Mouse (Mus musculus): ENCODE data around the gene Suv39h1. TPM values are rescaled to one million over a fixed set of nuclear protein-coding genes. Genes with fewer than 3 reads are reported as not detected.

Gene Suv39h1
- total and polyA plus RNA-seq, 3 experiments: 104 to 129 (median 122) TPM

GRCm38 (mm10) chrX:8117264-8117663, 42.7 kb upstream of the Suv39h1 start:
- H3K79me2 ChIP-seq (ENCODE audit: control insufficient read depth, insufficient read depth, low read length, poor library complexity): no peaks in the 10 kb centered on the region
- no peaks in the 10 kb centered on the region for H3K27me3 ChIP-seq (ENCODE audit: control insufficient read depth in 1 of 2, insufficient read depth in 2 of 2, low read length in 2 of 2)
- peak; percentile 59 for DNase-seq (ENCODE audit: low read depth, low spot score)
- no peak overlapping the region for H3K27ac ChIP-seq (ENCODE audit: control insufficient read depth, low read depth, low read length)
- TF ChIP-seq SMC3 (IDR thresholded peaks at IDR 0.05; ENCODE audit: low read depth, low read length) (no peak), GABPA (IDR thresholded peaks at IDR 0.05; ENCODE audit: low read depth, low read length) (no peak), TCF12 (IDR thresholded peaks at IDR 0.05; ENCODE audit: low read depth, low read length) (peak; percentile 67), TAL1 (IDR thresholded peaks at IDR 0.05; ENCODE audit: low read length) (peak; percentile 52), CHD2 (IDR thresholded peaks at IDR 0.05; ENCODE audit: low read length) (no peak), NELFE (IDR thresholded peaks at IDR 0.05; ENCODE audit: low read depth, low read length) (peak; percentile 28; the same call in 1 of the 2 replicates), GATA1 (IDR thresholded peaks at IDR 0.05; ENCODE audit: low read depth, low read length) (peak; percentile 80), TBP (IDR thresholded peaks at IDR 0.05; ENCODE audit: low read depth, low read length) (no peak), POLR2AphosphoS5 (IDR thresholded peaks at IDR 0.05; ENCODE audit: borderline replicate concordance, low read depth, low read length) (no peak), CTCF (IDR thresholded peaks at IDR 0.05 in 2 of 3, conservative IDR thresholded peaks at IDR 0.05 in 1 of 3; ENCODE audit: control insufficient read depth in 1 of 3, insufficient read depth in 1 of 3, low read depth in 2 of 3, low read length in 3 of 3, poor library complexity in 1 of 3, severe bottlenecking in 1 of 3) (no peak), EP300 (IDR thresholded peaks at IDR 0.05; ENCODE audit: low read depth in 1 of 2, low read length in 2 of 2) (peak; percentile 69 to 80), RCOR1 (IDR thresholded peaks at IDR 0.05; ENCODE audit: low read depth, low read length) (peak; percentile 66; the same call in 1 of the 2 replicates), ETS1 (IDR thresholded peaks at IDR 0.05; ENCODE audit: low read depth, low read length) (peak; percentile 35; the same call in 1 of the 2 replicates)
- no peak overlapping the region for H3K4me3 ChIP-seq (ENCODE audit: control insufficient read depth in 1 of 2, insufficient read depth in 1 of 2, low read depth in 2 of 2, low read length in 2 of 2)
- H3K36me3 ChIP-seq (ENCODE audit: control insufficient read depth in 1 of 2, insufficient read depth in 2 of 2, low read length in 2 of 2): peaks cover 0 to 17% of the 10 kb centered on the region in 2 experiments; a peak in 2 of 4 replicates
- no peaks in the 10 kb centered on the region for H3K9me3 ChIP-seq (replicated peaks; ENCODE audit: insufficient read depth, low read length)
- H3K9ac ChIP-seq (ENCODE audit: control insufficient read depth, low read depth, low read length, poor library complexity, severe bottlenecking): no peak overlapping the region
- H3K4me1 ChIP-seq (ENCODE audit: control insufficient read depth in 1 of 2, insufficient read depth in 2 of 2, low read length in 2 of 2): peaks cover 18% of the 10 kb centered on the region in 2 experiments

- DNase-seq (ENCODE audit: low read depth, low spot score): peak; percentile 68
- TF ChIP-seq MAZ (IDR thresholded peaks at IDR 0.05; ENCODE audit: low read depth, low read length): no peak
- TF ChIP-seq RAD21 (IDR thresholded peaks at IDR 0.05; ENCODE audit: low read depth, low read length): peak; percentile 71
- no peak for TF ChIP-seq MYC (IDR thresholded peaks at IDR 0.05; ENCODE audit: low read depth, low read length)
- TF ChIP-seq NELFE (IDR thresholded peaks at IDR 0.05; ENCODE audit: low read depth, low read length): no peak
- no peak for TF ChIP-seq MXI1 (IDR thresholded peaks at IDR 0.05; ENCODE audit: low read depth, low read length)
- TF ChIP-seq TCF12 (IDR thresholded peaks at IDR 0.05; ENCODE audit: low read depth, low read length): no peak
- TF ChIP-seq ELF1 (IDR thresholded peaks at IDR 0.05; ENCODE audit: low read depth, low read length): no peak
- TF ChIP-seq CHD2 (IDR thresholded peaks at IDR 0.05; ENCODE audit: low read length): no peak
- no peak for TF ChIP-seq MYB (IDR thresholded peaks at IDR 0.05; ENCODE audit: low read depth, low read length)
- peak; percentile 66 for TF ChIP-seq SMC3 (IDR thresholded peaks at IDR 0.05; ENCODE audit: low read depth, low read length)
- no peak for TF ChIP-seq KAT2A (conservative IDR thresholded peaks at IDR 0.05; ENCODE audit: low read depth, low read length)
- TF ChIP-seq UBTF (IDR thresholded peaks at IDR 0.05; ENCODE audit: borderline replicate concordance, insufficient read depth, low read depth, low read length): no peak
- no peak for TF ChIP-seq ETS1 (IDR thresholded peaks at IDR 0.05; ENCODE audit: low read depth, low read length)
- no peak for TF ChIP-seq SIN3A (IDR thresholded peaks at IDR 0.05; ENCODE audit: low read length)
- TF ChIP-seq CHD1 (IDR thresholded peaks at IDR 0.05; ENCODE audit: low read depth, low read length): no peak
- no peak for TF ChIP-seq ZMIZ1 (IDR thresholded peaks at IDR 0.05; ENCODE audit: low read depth, low read length)
- no peak for TF ChIP-seq USF2 (IDR thresholded peaks at IDR 0.05; ENCODE audit: borderline replicate concordance in 1 of 2, insufficient read depth in 1 of 2, low read depth in 1 of 2, low read length in 2 of 2)
- TF ChIP-seq TAL1 (IDR thresholded peaks at IDR 0.05; ENCODE audit: low read length): no peak
- no peak for TF ChIP-seq ZKSCAN1 (IDR thresholded peaks at IDR 0.05; ENCODE audit: low read depth, low read length)
- peak; percentile 68 for TF ChIP-seq ZC3H11A (IDR thresholded peaks at IDR 0.05; ENCODE audit: low read depth, low read length)
- TF ChIP-seq NRF1 (IDR thresholded peaks at IDR 0.05; ENCODE audit: insufficient read depth, low read depth, low read length, poor library complexity, severe bottlenecking): no peak
- peak; percentile 40; the same call in 1 of the 2 replicates for TF ChIP-seq ZNF384 (IDR thresholded peaks at IDR 0.05; ENCODE audit: low read depth, low read length)
- no peak for TF ChIP-seq TBP (IDR thresholded peaks at IDR 0.05; ENCODE audit: low read depth, low read length)
- no peak for TF ChIP-seq RCOR1 (IDR thresholded peaks at IDR 0.05; ENCODE audit: low read depth, low read length)
- TF ChIP-seq BHLHE40 (IDR thresholded peaks at IDR 0.05; ENCODE audit: borderline replicate concordance, low read depth, low read length): no peak
- TF ChIP-seq GABPA (IDR thresholded peaks at IDR 0.05; ENCODE audit: low read depth, low read length): no peak
These were observed 40.7 kb upstream of the Suv39h1 start for GRCm38 (mm10) chrX:8115275-8115674.

More at GRCm38 (mm10) chrX:8115275-8115674, 40.7 kb upstream of the Suv39h1 start:
- Histone ChIP-seq H3K4me3 (ENCODE audit: control insufficient read depth in 1 of 2, insufficient read depth in 1 of 2, low read depth in 2 of 2, low read length in 2 of 2) (peak overlapping the region; percentile 24 to 38; a peak in 2 of 4 replicates), H3K9me3 (replicated peaks; ENCODE audit: insufficient read depth, low read length) (no peaks in the 10 kb centered on the region), H3K36me3 (ENCODE audit: control insufficient read depth in 1 of 2, insufficient read depth in 2 of 2, low read length in 2 of 2) (peaks cover 0 to 17% of the 10 kb centered on the region in 2 experiments; a peak in 2 of 4 replicates), H3K27ac (ENCODE audit: control insufficient read depth, low read depth, low read length) (no peak overlapping the region), H3K9ac (ENCODE audit: control insufficient read depth, low read depth, low read length, poor library complexity, severe bottlenecking) (no peak overlapping the region), H3K4me1 (ENCODE audit: control insufficient read depth in 1 of 2, insufficient read depth in 2 of 2, low read length in 2 of 2) (peaks cover 18% of the 10 kb centered on the region in 2 experiments), H3K27me3 (ENCODE audit: control insufficient read depth in 1 of 2, insufficient read depth in 2 of 2, low read length in 2 of 2) (no peaks in the 10 kb centered on the region), H3K79me2 (ENCODE audit: control insufficient read depth, insufficient read depth, low read length, poor library complexity) (no peaks in the 10 kb centered on the region)

All from MEL (cell line).